Mouse (Mus musculus) c-Kit-negative CD71-positive TER-119-positive erythroid progenitor cells, embryonic 14.5 days (primary cell): Measurements from ENCODE around the gene Glod4.

Experiments used
- DNase-seq: peaks from one replicate; pipeline ENCODE4 v3.0.0-alpha.2; 2013; ENCODE audit warnings: low read depth, low spot score

Gene Glod4

GRCm38 (mm10) chr11:76242901-76243810, at the start of gene Glod4, which contains the start of gene Mrm3:
Gene Glod4 (minus strand): TSS chr11:76243725.
Gene Mrm3 (plus strand): TSS chr11:76243715.
- peak; percentile 75 for DNase-seq

- DNase-seq: no peak
These were observed 49.3 kb upstream of the Glod4 start for GRCm38 (mm10) chr11:76292831-76293230.

GRCm38 (mm10) chr11:76292398-76292797, 48.9 kb upstream of the Glod4 start:
- no peak for DNase-seq

- DNase-seq: no peak
These were observed 48.4 kb upstream of the Glod4 start for GRCm38 (mm10) chr11:76291960-76292359.

GRCm38 (mm10) chr11:76290367-76290766, 46.8 kb upstream of the Glod4 start:
- DNase-seq: no peak

GRCm38 (mm10) chr11:76288645-76289044, 45.1 kb upstream of the Glod4 start:
- no peak for DNase-seq

- DNase-seq: no peak
These were observed 43.8 kb upstream of the Glod4 start for GRCm38 (mm10) chr11:76287301-76287700.

GRCm38 (mm10) chr11:76286534-76287126, 43.1 kb upstream of the Glod4 start:
- no peak for DNase-seq

GRCm38 (mm10) chr11:76285431-76286075, 42.0 kb upstream of the Glod4 start:
- no peak for DNase-seq

GRCm38 (mm10) chr11:76283841-76284240, 40.3 kb upstream of the Glod4 start:
- no peak for DNase-seq

- DNase-seq: no peak
These were observed 36.4 kb upstream of the Glod4 start for GRCm38 (mm10) chr11:76279971-76280370.

GRCm38 (mm10) chr11:76278960-76279852, 35.7 kb upstream of the Glod4 start:
- DNase-seq: no peak

GRCm38 (mm10) chr11:76272440-76272839, 28.9 kb upstream of the Glod4 start:
- DNase-seq: no peak

GRCm38 (mm10) chr11:76268521-76269065, 25.1 kb upstream of the Glod4 start:
- DNase-seq: no peak

- no peak for DNase-seq
These were observed 24.5 kb upstream of the Glod4 start for GRCm38 (mm10) chr11:76268001-76268459.

GRCm38 (mm10) chr11:76267550-76267949, 24.0 kb upstream of the Glod4 start:
- no peak for DNase-seq

GRCm38 (mm10) chr11:76262611-76263351, 19.3 kb upstream of the Glod4 start:
- DNase-seq: no peak

- no peak for DNase-seq
These were observed 17.7 kb upstream of the Glod4 start for GRCm38 (mm10) chr11:76261224-76261623.

- no peak for DNase-seq
These were observed 16.9 kb upstream of the Glod4 start for GRCm38 (mm10) chr11:76260208-76261050.
